Mouse (Mus musculus) lung, postnatal 0 days (tissue): ENCODE results near the gene Itgb3.

Experiments
- CTCF ChIP-seq: IDR thresholded peaks from 2 replicates; pipeline ENCODE4 v1.5.1; 2016; ENCODE audit warnings: antibody characterized with exemption, mild to moderate bottlenecking
- EP300 ChIP-seq: IDR thresholded peaks from 2 replicates; pipeline ENCODE4 v1.6.1; 2016; ENCODE audit warnings: antibody characterized with exemption, mild to moderate bottlenecking, control low read depth

- TF ChIP-seq CTCF (no peak), EP300 (peak; percentile 32; the same call in 1 of the 2 replicates)
These were observed 8.4 kb upstream of the Itgb3 start for GRCm38 (mm10) chr11:104599265-104599945.
